Mouse (Mus musculus): ENCODE measurements around the gene Cyb561d2. TPM values are rescaled to one million over a fixed set of nuclear protein-coding genes. Genes with fewer than 3 reads are reported as not detected.
"Not testable (repeated sequence)": the region's sequence is repeated elsewhere in the genome, so short reads cannot be mapped to it uniquely, and the experiment has no call there.

Gene Cyb561d2
- polyA plus RNA-seq, 1 experiment from 2014 or later: 22.6 TPM

GRCm38 (mm10) chr9:107568331-107569261, 26.6 kb upstream of the Cyb561d2 start:
- H3K4me3 ChIP-seq: peak overlapping the region; percentile 81
- peaks cover 51% of the 10 kb centered on the region for H3K4me1 ChIP-seq
- peaks cover 47% of the 10 kb centered on the region for H3K36me3 ChIP-seq
- peak overlapping the region; percentile 87 for H3K27ac ChIP-seq
- ATAC-seq (ENCODE audit: low FRiP score): peak; percentile 88
- 1% methylated on average over 41 of the region's 41 CpGs for WGBS
- H3K9me3 ChIP-seq (replicated peaks): no peaks in the 10 kb centered on the region
- peak overlapping the region; percentile 93 for H3K4me2 ChIP-seq (replicated peaks)
- H3K9ac ChIP-seq: peak overlapping the region; percentile 95
- H3K27me3 ChIP-seq: no peaks in the 10 kb centered on the region

DNA sequence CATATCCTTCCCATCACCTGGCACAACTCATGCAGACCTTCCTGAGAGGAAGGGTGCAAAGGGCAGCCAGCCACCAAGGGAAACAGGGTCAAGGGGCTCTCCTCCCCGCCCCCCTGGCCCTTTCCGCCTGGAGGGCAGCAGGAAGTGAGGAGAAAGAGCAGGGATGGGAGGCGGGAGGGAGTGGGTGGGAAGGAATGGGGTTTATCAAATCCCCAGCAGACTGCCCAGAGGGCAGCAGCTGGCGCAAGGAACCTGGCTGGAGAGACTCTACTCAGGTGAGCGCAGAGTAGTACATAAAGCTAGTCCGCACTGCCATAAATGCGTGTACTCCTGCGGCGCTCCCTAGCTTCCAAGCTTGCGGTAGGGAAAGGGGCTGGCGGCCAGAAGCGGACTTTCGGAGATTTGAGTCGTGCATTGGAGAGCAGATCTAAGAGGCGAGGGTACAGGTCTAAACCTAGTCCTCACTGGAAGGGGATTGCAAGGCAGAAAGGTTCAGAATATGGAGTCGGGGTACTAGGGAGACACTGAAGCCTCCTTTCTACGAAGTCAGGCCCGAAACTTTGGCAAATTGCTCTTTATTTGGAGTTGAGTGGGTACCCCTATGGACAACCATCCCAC, 25.8 kb upstream of the Cyb561d2 start, which contains the start of gene Hyal2:
Hyal2 (plus strand) TSS at position 244 of the 618 bp plus-strand sequence.
- no peak for ATAC-seq (ENCODE audit: low FRiP score)
- Histone ChIP-seq H3K9ac (peak within 1 kb of the TSS; percentile 95), H3K9me3 (replicated peaks) (no peaks in the 10 kb centered on the region), H3K27me3 (no peaks in the 10 kb centered on the region), H3K4me3 (peak within 1 kb of the TSS; percentile 81), H3K27ac (peak within 1 kb of the TSS; percentile 87), H3K4me1 (peaks cover 53% of the 10 kb centered on the region), H3K36me3 (peaks cover 39% of the 10 kb centered on the region), H3K4me2 (replicated peaks) (peak within 1 kb of the TSS; percentile 93)
- WGBS: 5% methylated on average over 18 of the region's 18 CpGs

GRCm38 (mm10) chr9:107566855-107567254, 24.9 kb upstream of the Cyb561d2 start:
- H3K27me3 ChIP-seq: no peaks in the 10 kb centered on the region
- no peak overlapping the region for H3K9ac ChIP-seq
- no peak overlapping the region for H3K4me3 ChIP-seq
- H3K4me2 ChIP-seq (replicated peaks): no peak overlapping the region
- H3K27ac ChIP-seq: no peak overlapping the region
- WGBS: 77% methylated on average over 3 of the region's 3 CpGs
- peaks cover 49% of the 10 kb centered on the region for H3K4me1 ChIP-seq
- no peak for ATAC-seq (ENCODE audit: low FRiP score)
- H3K36me3 ChIP-seq: peaks cover 34% of the 10 kb centered on the region
- no peaks in the 10 kb centered on the region for H3K9me3 ChIP-seq (replicated peaks)

DNA sequence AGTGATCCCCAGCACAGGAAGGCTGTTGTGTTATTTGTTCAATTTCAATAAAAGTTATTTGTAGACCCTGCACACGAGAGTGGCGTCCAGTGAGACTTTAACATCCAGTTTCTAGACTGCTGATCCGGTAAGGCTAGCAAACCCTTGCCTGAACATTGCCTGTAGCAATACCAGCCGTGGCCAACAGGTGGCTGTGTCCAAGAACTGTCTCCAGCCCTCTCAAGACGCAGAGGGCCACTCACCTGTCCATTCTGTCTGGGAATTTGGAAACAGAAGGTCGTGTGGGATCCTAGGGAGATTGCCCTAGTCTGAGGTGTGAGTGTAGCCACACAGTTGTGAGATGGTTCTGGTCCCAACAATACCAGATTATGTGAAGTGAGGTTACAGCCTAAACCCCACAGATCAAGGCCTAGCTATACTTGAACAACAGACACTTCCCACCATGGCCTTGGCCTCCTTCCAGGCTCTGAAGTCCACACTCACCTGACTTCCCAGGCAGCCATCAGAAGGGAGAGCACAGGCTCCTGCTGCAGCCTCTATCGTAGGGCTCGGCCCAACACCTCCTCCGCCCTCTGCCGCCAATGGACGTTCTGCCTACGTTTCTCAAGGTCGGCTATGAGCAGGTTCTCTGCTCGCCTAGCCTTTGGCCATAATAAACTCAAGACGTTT, 24.2 kb upstream of the Cyb561d2 start:
- Histone ChIP-seq H3K4me2 (replicated peaks) (no peak overlapping the region), H3K36me3 (peaks cover 34% of the 10 kb centered on the region)

DNA sequence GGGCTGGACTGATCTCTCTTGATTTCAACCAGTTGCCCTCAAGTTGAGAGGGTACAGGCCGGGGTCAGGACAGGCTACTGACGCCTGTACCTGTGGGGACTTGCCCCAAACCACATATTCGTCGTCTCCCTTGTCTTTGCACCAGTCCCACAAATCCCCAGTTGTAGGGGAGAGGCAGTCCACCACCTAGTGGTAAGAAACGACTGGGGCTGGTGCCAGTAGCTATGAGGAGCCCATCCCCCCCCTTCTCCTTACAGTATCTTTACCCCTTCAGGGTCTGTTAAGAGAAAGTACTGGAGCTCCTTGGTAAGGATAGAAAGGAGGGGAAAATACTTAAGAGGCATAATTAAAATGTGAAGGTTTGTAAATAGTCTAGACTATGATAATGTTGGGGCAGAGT, 23.6 kb upstream of the Cyb561d2 start:
- H3K27ac ChIP-seq; H3K4me3 ChIP-seq; H3K9me3 ChIP-seq (replicated peaks); H3K27me3 ChIP-seq; H3K9ac ChIP-seq; ATAC-seq (ENCODE audit: low FRiP score): not testable (repeated sequence)
- 54% methylated on average over 5 of the region's 5 CpGs for WGBS
- Histone ChIP-seq H3K36me3 (peaks cover 34% of the 10 kb centered on the region), H3K4me1 (peaks cover 36% of the 10 kb centered on the region), H3K4me2 (replicated peaks) (0 out of 2 replicates have a peak overlapping the region, but pooled peaks have one; percentile 0)

More for the DNA sequence above, 24.2 kb upstream of the Cyb561d2 start:
- H3K9me3 ChIP-seq (replicated peaks): no peaks in the 10 kb centered on the region
- ATAC-seq (ENCODE audit: low FRiP score): no peak
- H3K27ac ChIP-seq: no peak overlapping the region
- no peaks in the 10 kb centered on the region for H3K27me3 ChIP-seq
- no peak overlapping the region for H3K9ac ChIP-seq
- H3K4me1 ChIP-seq: peaks cover 42% of the 10 kb centered on the region
- WGBS: 62% methylated on average over 15 of the region's 15 CpGs
- no peak overlapping the region for H3K4me3 ChIP-seq

- H3K27me3 ChIP-seq: no peaks in the 10 kb centered on the region
- peak within 1 kb of the TSS; percentile 84 for H3K4me3 ChIP-seq
- H3K27ac ChIP-seq: peak within 1 kb of the TSS; percentile 60
- peak; percentile 93 for ATAC-seq (ENCODE audit: low FRiP score)
- WGBS: 1% methylated on average over 43 of the region's 46 CpGs
- peaks cover 26% of the 10 kb centered on the region for H3K4me1 ChIP-seq
- peaks cover 56% of the 10 kb centered on the region for H3K36me3 ChIP-seq
- no peaks in the 10 kb centered on the region for H3K9me3 ChIP-seq (replicated peaks)
- H3K9ac ChIP-seq: peak within 1 kb of the TSS; percentile 87
- H3K4me2 ChIP-seq (replicated peaks): peak within 1 kb of the TSS; percentile 84
Measured at GRCm38 (mm10) chr9:107563029-107563581, 21.1 kb upstream of the Cyb561d2 start, which contains the start of gene Tusc2. Gene Tusc2 (plus strand): TSS chr9:107563255.

DNA sequence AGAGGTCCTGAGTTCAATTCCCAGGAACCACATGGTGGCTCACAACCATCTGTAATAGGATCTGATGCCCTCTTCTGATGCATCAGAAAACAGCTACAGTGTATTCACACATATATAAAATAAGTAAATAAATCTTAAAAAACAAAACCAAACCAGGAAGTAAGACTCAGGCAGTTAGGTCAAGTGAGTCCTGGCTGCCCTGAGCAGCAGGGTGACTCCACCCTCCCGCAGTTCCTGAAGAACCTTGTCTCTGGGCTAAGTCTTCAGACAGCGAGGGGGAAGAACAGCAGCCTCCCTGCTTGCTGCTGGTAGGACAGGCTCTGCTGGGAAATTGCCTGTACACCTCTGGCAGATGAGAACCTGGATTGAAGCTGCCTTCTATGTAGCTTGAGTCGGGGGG, 14.4 kb upstream of the Cyb561d2 start:
- H3K27me3 ChIP-seq: peaks cover 18% of the 10 kb centered on the region
- ATAC-seq (ENCODE audit: low FRiP score): no peak
- H3K36me3 ChIP-seq: peaks cover 44% of the 10 kb centered on the region
- H3K4me1 ChIP-seq: peaks cover 32% of the 10 kb centered on the region
- WGBS: 78% methylated on average over 3 of the region's 3 CpGs
- peak overlapping the region; percentile 66; the same call in 1 of the 2 replicates for H3K4me3 ChIP-seq
- H3K9me3 ChIP-seq (replicated peaks): no peaks in the 10 kb centered on the region
- peak overlapping the region; percentile 93 for H3K4me2 ChIP-seq (replicated peaks)
- H3K27ac ChIP-seq: no peak overlapping the region
- H3K9ac ChIP-seq: no peak overlapping the region

DNA sequence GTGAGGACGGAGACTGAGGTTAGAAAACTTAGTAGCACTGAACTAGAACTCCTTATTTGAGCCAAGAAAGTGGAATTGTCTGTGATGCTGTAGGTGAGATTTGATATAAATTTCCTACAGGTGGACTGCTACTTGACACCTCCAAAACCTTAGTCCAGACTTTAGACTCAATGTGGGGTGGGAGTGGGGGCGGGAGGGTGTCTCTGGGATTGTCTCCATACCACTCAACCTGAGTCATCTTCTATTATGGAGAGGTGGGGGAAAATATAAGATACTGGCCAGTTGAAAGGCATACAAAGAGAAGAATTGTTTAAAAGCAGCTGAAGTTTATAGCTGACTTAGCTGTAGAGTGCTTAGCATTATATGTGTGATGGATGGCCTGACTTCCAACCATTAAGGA, 13.7 kb upstream of the Cyb561d2 start:
- H3K9ac ChIP-seq: peak overlapping the region; percentile 82
- peaks cover 24% of the 10 kb centered on the region for H3K27me3 ChIP-seq
- H3K4me1 ChIP-seq: peaks cover 38% of the 10 kb centered on the region
- H3K4me3 ChIP-seq: peak overlapping the region; percentile 66
- no peaks in the 10 kb centered on the region for H3K9me3 ChIP-seq (replicated peaks)
- 47% methylated on average over 2 of the region's 2 CpGs for WGBS
- ATAC-seq (ENCODE audit: low FRiP score): no peak
- H3K36me3 ChIP-seq: peaks cover 38% of the 10 kb centered on the region
- peak overlapping the region; percentile 93 for H3K4me2 ChIP-seq (replicated peaks)
- H3K27ac ChIP-seq: no peak overlapping the region

DNA sequence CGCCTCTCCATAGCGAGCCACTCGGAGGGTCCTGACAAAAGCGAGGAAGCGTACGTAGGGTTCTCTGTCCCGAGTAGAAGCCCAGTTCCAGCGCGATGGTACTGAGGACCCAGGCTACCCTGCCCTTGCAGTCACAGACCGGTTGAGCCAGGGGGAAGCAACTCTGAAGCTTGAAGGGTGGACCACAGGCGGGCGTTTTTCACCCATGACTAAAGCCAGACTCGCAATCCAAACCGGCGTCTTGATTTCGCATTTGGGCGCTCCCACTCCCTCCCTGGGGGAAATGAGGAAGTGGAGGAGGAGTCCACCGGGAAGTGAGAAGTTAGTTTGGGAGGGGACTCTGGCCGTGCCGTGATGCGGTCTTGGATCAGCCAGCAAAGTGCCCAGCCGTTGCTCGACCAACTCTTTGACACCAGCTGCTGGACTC, 13.1 kb upstream of the Cyb561d2 start:
- under 1% methylated on average over 23 of the region's 23 CpGs for WGBS
- Histone ChIP-seq H3K27ac (peak overlapping the region; percentile 82), H3K36me3 (peaks cover 31% of the 10 kb centered on the region), H3K4me1 (peaks cover 39% of the 10 kb centered on the region), H3K9ac (peak overlapping the region; percentile 82), H3K27me3 (peaks cover 31% of the 10 kb centered on the region), H3K4me3 (peak overlapping the region; percentile 66), H3K9me3 (replicated peaks) (no peaks in the 10 kb centered on the region), H3K4me2 (replicated peaks) (peak overlapping the region; percentile 93)
- ATAC-seq (ENCODE audit: low FRiP score): peak; percentile 35

GRCm38 (mm10) chr9:107554319-107554825, 12.4 kb upstream of the Cyb561d2 start:
- peak overlapping the region; percentile 66 for H3K4me3 ChIP-seq
- H3K9ac ChIP-seq: peak overlapping the region; percentile 82
- H3K27ac ChIP-seq: peak overlapping the region; percentile 82
- peaks cover 37% of the 10 kb centered on the region for H3K27me3 ChIP-seq
- H3K36me3 ChIP-seq: peaks cover 24% of the 10 kb centered on the region
- H3K4me2 ChIP-seq (replicated peaks): peak overlapping the region; percentile 93
- under 1% methylated on average over 53 of the region's 53 CpGs for WGBS
- H3K9me3 ChIP-seq (replicated peaks): no peaks in the 10 kb centered on the region
- H3K4me1 ChIP-seq: peaks cover 39% of the 10 kb centered on the region
- ATAC-seq (ENCODE audit: low FRiP score): peak; percentile 94

DNA sequence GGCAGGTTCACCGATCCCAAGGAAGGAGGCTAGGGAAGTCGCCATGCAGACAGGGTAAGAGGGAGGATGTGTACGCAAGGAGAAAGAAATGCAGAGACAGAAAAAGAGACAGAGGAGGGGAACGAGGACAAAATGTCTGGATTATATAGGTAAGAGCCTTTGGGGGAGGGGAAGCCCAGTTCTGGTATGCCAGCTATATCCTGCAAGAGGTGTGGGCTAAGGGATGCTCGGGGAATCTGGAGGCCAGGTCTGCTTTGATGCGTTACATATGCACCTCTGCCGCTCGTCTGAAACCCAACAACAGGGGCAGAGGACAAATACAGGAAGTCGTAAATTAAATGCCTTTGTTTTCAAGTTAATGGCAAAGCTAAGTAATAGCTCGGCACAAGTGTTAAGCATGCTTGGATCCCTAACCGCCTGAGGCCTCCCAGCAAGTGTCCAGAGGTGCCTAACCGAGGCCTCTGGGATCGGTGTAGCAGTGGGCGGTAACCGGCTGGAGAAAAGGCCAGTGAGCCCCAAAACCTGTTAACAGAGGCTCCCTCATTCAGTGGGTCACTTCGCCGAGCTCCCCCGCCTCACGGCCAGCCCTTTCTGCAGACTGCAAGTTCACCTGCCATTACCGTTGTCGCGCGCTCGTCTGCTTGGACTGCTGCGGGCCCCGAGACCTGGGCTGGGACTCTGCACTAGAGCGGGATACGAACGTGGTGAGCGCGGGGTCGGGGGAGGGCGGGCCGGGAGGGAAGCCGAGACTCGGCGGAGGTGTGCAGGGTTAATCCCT, 11.7 kb upstream of the Cyb561d2 start:
- Histone ChIP-seq H3K36me3 (peaks cover 18% of the 10 kb centered on the region), H3K27me3 (peaks cover 43% of the 10 kb centered on the region), H3K27ac (peak overlapping the region; percentile 82), H3K4me1 (peaks cover 39% of the 10 kb centered on the region), H3K4me3 (peak overlapping the region; percentile 66), H3K9ac (peak overlapping the region; percentile 65), H3K4me2 (replicated peaks) (peak overlapping the region; percentile 93), H3K9me3 (replicated peaks) (no peaks in the 10 kb centered on the region)
- 7% methylated on average over 37 of the region's 37 CpGs for WGBS
- ATAC-seq (ENCODE audit: low FRiP score): peak; percentile 80
